Mouse (Mus musculus) urinary bladder, postnatal 25 days (tissue): ENCODE data around the gene 2810408A11Rik.
"Not testable (repeated sequence)": the region's sequence is repeated elsewhere in the genome, so short reads cannot be mapped to it uniquely, and the experiment has no call there.

Experiments used
- DNase-seq: peaks from one replicate; pipeline ENCODE4 v3.0.0; 2022; ENCODE audit warnings: low spot score

The 2810408A11Rik gene

GRCm38 (mm10) chr11:69880853-69881603 is 19.8 kb downstream of the 2810408A11Rik start, which contains the start of gene Kctd11:
Gene Kctd11 (minus strand): TSS chr11:69881406.
- DNase-seq, result peak; percentile 86

GRCm38 (mm10) chr11:69880506-69880852 is 20.3 kb downstream of the 2810408A11Rik start:
- peak; percentile 62 for DNase-seq

- DNase-seq, result no peak
Observed at GRCm38 (mm10) chr11:69879711-69880110, 21.1 kb downstream of the 2810408A11Rik start.

GRCm38 (mm10) chr11:69878952-69879351 is 21.8 kb downstream of the 2810408A11Rik start:
- DNase-seq, result no peak

GRCm38 (mm10) chr11:69878399-69878798 is 22.4 kb downstream of the 2810408A11Rik start:
- peak; percentile 30 for DNase-seq

- no peak for DNase-seq
Observed at GRCm38 (mm10) chr11:69877878-69878277, 22.9 kb downstream of the 2810408A11Rik start, which contains the start of gene Tmem95. Gene Tmem95 (minus strand): TSS chr11:69878018.

- DNase-seq, result peak; percentile 87
Observed at GRCm38 (mm10) chr11:69876867-69877266, 23.9 kb downstream of the 2810408A11Rik start.

GRCm38 (mm10) chr11:69876186-69876585 is 24.6 kb downstream of the 2810408A11Rik start:
- DNase-seq, result no peak

GRCm38 (mm10) chr11:69872451-69872850 is 28.3 kb downstream of the 2810408A11Rik start:
- DNase-seq, result no peak

GRCm38 (mm10) chr11:69871822-69872221 is 29.0 kb downstream of the 2810408A11Rik start:
- DNase-seq, result no peak

GRCm38 (mm10) chr11:69870289-69871069 is 30.3 kb downstream of the 2810408A11Rik start:
- no peak for DNase-seq

GRCm38 (mm10) chr11:69867335-69867734 is 33.5 kb downstream of the 2810408A11Rik start:
- DNase-seq, result no peak

GRCm38 (mm10) chr11:69865561-69865960 is 35.2 kb downstream of the 2810408A11Rik start:
- DNase-seq, result no peak

- no peak for DNase-seq
Observed at GRCm38 (mm10) chr11:69864138-69864860, 36.5 kb downstream of the 2810408A11Rik start.

- not testable (repeated sequence) for DNase-seq
Observed at GRCm38 (mm10) chr11:69863729-69864128, 37.1 kb downstream of the 2810408A11Rik start.

GRCm38 (mm10) chr11:69858113-69858998 is 42.4 kb downstream of the 2810408A11Rik start, which contains the start of gene Tnk1:
Gene Tnk1 (minus strand): TSS chr11:69858730.
- DNase-seq, result no peak

- DNase-seq, result no peak
Observed at GRCm38 (mm10) chr11:69855347-69855746, 45.4 kb downstream of the 2810408A11Rik start.

GRCm38 (mm10) chr11:69854680-69855079 is 46.1 kb downstream of the 2810408A11Rik start:
- DNase-seq, result no peak

- no peak for DNase-seq
Observed at GRCm38 (mm10) chr11:69853994-69854393, 46.8 kb downstream of the 2810408A11Rik start.

- DNase-seq, result no peak
Observed at GRCm38 (mm10) chr11:69850754-69851153, 50.0 kb downstream of the 2810408A11Rik start.

- no peak for DNase-seq
Observed at GRCm38 (mm10) chr11:69849884-69850283, 50.9 kb downstream of the 2810408A11Rik start.
